Mouse (Mus musculus) hindbrain, postnatal 0 days (tissue): ENCODE results near the gene Adgrl3. TPM values are rescaled to one million over a fixed set of nuclear protein-coding genes. Genes with fewer than 3 reads are reported as not detected.
"Not testable (repeated sequence)": the region's sequence is repeated elsewhere in the genome, so short reads cannot be mapped to it uniquely, and the experiment has no call there.

ENCODE experiments used
- ATAC-seq: fragments of 200-750 bp; cut with Nextera tagmentation; 2 replicates; pipeline ENCODE4 v1.8.0; 2017; ENCODE audit warnings: mild to moderate bottlenecking, moderate TSS enrichment, moderate library complexity
- DNase-seq: peaks from one replicate; pipeline ENCODE4 v3.0.0-alpha.2; 2015; ENCODE audit warnings: low spot score
- H3K27ac ChIP-seq: fragments of 300-500 bp; sonication (generic); 2 replicates; pipeline ENCODE4 v1.5.1; 2014; ENCODE audit warnings: mild to moderate bottlenecking
- H3K27me3 ChIP-seq: fragments of 300-500 bp; sonication (generic); 2 replicates; pipeline ENCODE4 v1.6.1; 2014; ENCODE audit warnings: low read length, mixed read lengths; ENCODE audit not compliant: insufficient read depth
- H3K36me3 ChIP-seq: fragments of 300-500 bp; sonication (generic); 2 replicates; pipeline ENCODE4 v1.6.1; 2014; ENCODE audit warnings: low read length, mixed read lengths; ENCODE audit not compliant: insufficient read depth
- H3K4me1 ChIP-seq: fragments of 300-500 bp; sonication (generic); 2 replicates; pipeline ENCODE4 v1.6.1; 2014; ENCODE audit warnings: antibody characterized with exemption, low read length, mixed read lengths; ENCODE audit not compliant: insufficient read depth
- H3K4me2 ChIP-seq: fragments of 300-500 bp; sonication (generic); 2 replicates; pipeline ENCODE4 v1.6.1; 2014; ENCODE audit warnings: low read depth, mild to moderate bottlenecking, low read length, moderate library complexity, mixed read lengths
- H3K4me3 ChIP-seq: fragments of 300-500 bp; sonication (generic); 2 replicates; pipeline ENCODE4 v1.5.1; 2014; ENCODE audit warnings: low read length
- H3K9ac ChIP-seq: fragments of 300-500 bp; sonication (generic); replicated peaks from 2 replicates; pipeline ENCODE4 v1.6.1; 2014; ENCODE audit warnings: mild to moderate bottlenecking, low read length, moderate library complexity, mixed read lengths
- H3K9me3 ChIP-seq: fragments of 300-500 bp; sonication (generic); 2 replicates; pipeline ENCODE4 v1.6.1; 2016; ENCODE audit warnings: low read length, mixed read lengths
- CTCF ChIP-seq: IDR thresholded peaks from 2 replicates; pipeline ENCODE4 v1.5.1; 2016; ENCODE audit warnings: antibody characterized with exemption, control low read depth, low read depth
- WGBS: fragments of 180-500 bp; shearing (Covaris S2); extraction: QIAGEN DNeasy Blood & Tissue Kit; methylation state at CpG from one replicate; pipeline ENCODE4 v1.1.7; 2014; 5-methylcytosine and 5-hydroxymethylcytosine counted together
- polyA plus RNA-seq: library from polyadenylated mRNA; unstranded; fragments of >200 nt; fragmentation: Nextera tagmentation; extraction: Ambion mirVana; gene quantifications from 2 replicates; pipeline ENCODE4 v1.2.1, GENCODE M21; 2015
- total RNA-seq: library from RNA; depleted of rRNA; stranded (reverse); fragments of >200 nt; gene quantifications from 2 replicates; pipeline ENCODE4 v1.2.3, GENCODE M21; 2014

Adgrl3 gene
- total and polyA plus RNA-seq, 2 experiments from 2014 or later: 52.7 to 186 TPM

DNA sequence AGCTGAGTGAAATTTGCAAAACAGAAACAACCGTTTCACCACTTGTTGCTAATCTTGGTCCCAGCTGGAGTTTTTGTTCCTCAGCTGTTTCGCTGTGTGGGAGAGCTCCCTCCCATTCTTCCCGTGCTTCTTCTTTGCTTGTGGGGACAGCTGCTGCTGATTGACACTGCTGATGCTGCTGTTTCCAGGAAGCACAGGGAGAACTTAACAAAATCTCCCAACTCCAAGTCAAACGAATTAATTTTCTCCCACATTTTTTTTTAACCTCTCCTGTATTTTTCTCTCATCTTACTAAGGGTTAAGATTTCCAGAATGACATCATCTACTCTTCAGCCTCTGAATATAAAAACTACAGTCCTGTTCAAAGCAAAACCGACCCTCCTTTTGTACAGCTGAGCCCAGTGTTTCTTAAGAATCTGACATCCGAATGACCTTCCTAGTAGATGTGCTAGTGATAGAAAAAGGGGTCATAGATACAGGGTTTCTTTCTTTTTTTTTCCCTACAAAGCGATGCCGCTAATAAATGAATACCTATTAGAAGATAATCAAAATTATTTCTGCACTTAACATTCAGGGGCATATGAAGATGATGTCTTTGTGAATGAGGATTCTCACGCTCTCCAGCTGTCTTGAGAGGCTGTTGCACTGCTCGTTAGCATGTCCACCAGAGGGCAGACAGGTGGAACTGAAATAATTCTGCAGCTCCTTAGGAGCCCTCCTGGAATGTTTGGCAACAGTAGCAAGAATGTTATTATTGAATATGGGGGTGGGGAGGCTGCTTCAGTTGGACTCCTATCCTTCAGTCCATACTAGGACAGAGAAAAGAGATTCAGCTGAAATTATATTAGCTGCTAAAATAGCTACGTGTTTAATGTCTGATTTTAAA lies 499.8 kb downstream of the Adgrl3 start:
- Histone ChIP-seq H3K27ac (peak overlapping the region; percentile 51; the same call in 1 of the 2 replicates), H3K4me3 (0 out of 2 replicates have a peak overlapping the region, but pooled peaks have one; percentile 7), H3K27me3 (no peaks in the 10 kb centered on the region), H3K9me3 (no peaks in the 10 kb centered on the region), H3K36me3 (no peaks in the 10 kb centered on the region), H3K4me2 (peak overlapping the region; percentile 41), H3K9ac (no peak overlapping the region), H3K4me1 (0 out of 2 replicates have a peak, but pooled peaks cover 9% of the 10 kb centered on the region)
- ATAC-seq: peak; percentile 84
- peak; percentile 83 for TF ChIP-seq CTCF
- 10% methylated on average over 11 of the region's 11 CpGs for WGBS
- DNase-seq: peak; percentile 83

DNA sequence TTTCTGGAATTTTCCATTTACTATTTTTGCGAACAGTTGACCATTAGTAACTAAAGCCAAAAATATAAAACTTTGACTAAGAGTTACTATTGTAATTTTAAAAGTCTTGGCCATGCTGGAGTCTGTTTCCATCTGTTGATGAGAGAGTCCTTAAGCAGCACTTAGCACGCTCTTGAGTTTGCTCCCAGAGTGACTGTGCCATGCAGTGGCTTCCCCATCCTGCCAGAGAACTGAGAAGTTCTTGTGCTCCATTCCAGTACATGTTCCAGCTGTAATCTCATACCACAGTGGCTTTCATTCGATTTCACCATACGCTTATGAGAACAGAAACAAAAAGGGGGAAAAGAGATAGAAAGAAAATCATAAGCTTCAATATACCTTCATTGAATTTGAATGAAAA lies 502.8 kb downstream of the Adgrl3 start:
- H3K9me3 ChIP-seq: no peaks in the 10 kb centered on the region
- ATAC-seq (no peak), DNase-seq (no peak)
- no peak overlapping the region for H3K4me3 ChIP-seq
- 0 out of 2 replicates have a peak, but pooled peaks cover 9% of the 10 kb centered on the region for H3K4me1 ChIP-seq
- H3K27me3 ChIP-seq: no peaks in the 10 kb centered on the region
- TF ChIP-seq CTCF: no peak
- no peak overlapping the region for H3K4me2 ChIP-seq
- H3K36me3 ChIP-seq: no peaks in the 10 kb centered on the region
- H3K9ac ChIP-seq: no peak overlapping the region
- WGBS: 95% methylated on average over 4 of the region's 4 CpGs
- no peak overlapping the region for H3K27ac ChIP-seq

DNA sequence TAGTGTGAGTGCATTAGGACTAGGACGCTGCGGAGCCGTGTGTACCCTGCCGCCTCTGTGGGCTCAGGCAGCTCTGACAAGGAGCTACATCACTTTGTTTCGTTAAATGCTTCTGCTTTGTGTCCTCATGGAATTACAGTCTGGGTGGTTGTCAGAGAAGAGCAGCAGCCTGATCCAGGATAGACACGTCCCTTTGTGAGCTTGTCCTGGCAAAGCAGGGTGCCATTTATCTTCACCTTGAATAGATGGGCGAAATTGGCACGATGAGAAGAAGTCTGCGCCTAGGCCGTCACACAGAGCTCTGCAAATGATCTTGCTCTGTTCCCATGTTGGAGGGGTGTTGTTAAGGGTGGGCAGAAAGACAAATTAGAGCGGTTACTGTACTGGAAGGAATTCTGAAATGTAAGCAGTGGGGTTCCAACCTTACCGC lies 504.6 kb downstream of the Adgrl3 start:
- 0 out of 2 replicates have a peak, but pooled peaks cover 3% of the 10 kb centered on the region for H3K4me1 ChIP-seq
- H3K36me3 ChIP-seq: no peaks in the 10 kb centered on the region
- DNase-seq: peak; percentile 33
- WGBS: 59% methylated on average over 12 of the region's 12 CpGs
- ATAC-seq: peak; percentile 40; the same call in 1 of the 2 replicates
- peak overlapping the region; percentile 31 for H3K4me2 ChIP-seq
- no peak overlapping the region for H3K27ac ChIP-seq
- H3K4me3 ChIP-seq: no peak overlapping the region
- H3K27me3 ChIP-seq: no peaks in the 10 kb centered on the region
- H3K9ac ChIP-seq: no peak overlapping the region
- no peaks in the 10 kb centered on the region for H3K9me3 ChIP-seq
- TF ChIP-seq CTCF: no peak

DNA sequence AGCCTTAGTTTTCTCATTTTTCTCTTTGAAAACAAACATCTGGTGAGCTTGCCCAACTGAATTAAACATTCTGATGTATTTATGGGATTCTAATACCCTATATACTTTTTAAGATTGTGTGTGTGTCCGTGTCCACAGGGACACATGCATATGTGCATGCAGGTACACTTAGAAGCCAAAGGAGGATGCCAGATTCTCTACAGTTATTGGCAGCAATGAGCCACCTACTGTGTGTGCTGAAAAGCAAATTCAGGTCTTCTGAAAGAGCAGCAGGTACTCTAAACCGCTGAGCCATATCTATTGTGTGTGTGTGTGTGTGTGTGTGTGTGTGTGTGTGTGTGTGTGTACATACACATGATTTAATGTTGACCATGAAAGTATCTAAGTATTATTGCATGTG lies 505.4 kb downstream of the Adgrl3 start:
- WGBS: 82% methylated on average over 2 of the region's 2 CpGs
- no peaks in the 10 kb centered on the region for H3K27me3 ChIP-seq
- no peak overlapping the region for H3K27ac ChIP-seq
- DNase-seq: no peak
- no peaks in the 10 kb centered on the region for H3K36me3 ChIP-seq
- TF ChIP-seq CTCF: no peak
- H3K9ac ChIP-seq: no peak overlapping the region
- no peaks in the 10 kb centered on the region for H3K4me1 ChIP-seq
- H3K9me3 ChIP-seq: no peaks in the 10 kb centered on the region
- H3K4me2 ChIP-seq: no peak overlapping the region
- no peak overlapping the region for H3K4me3 ChIP-seq
- ATAC-seq: no peak

- no peak overlapping the region for H3K4me3 ChIP-seq
- TF ChIP-seq CTCF: no peak
- DNase-seq: no peak
- 71% methylated on average over 4 of the region's 4 CpGs for WGBS
- no peak for ATAC-seq
- H3K4me2 ChIP-seq: no peak overlapping the region
- no peaks in the 10 kb centered on the region for H3K4me1 ChIP-seq
- H3K9me3 ChIP-seq: no peaks in the 10 kb centered on the region
- no peaks in the 10 kb centered on the region for H3K27me3 ChIP-seq
- H3K36me3 ChIP-seq: no peaks in the 10 kb centered on the region
- H3K27ac ChIP-seq: no peak overlapping the region
- no peak overlapping the region for H3K9ac ChIP-seq
Observed at GRCm38 (mm10) chr5:81531639-81532038, 511.7 kb downstream of the Adgrl3 start.

- DNase-seq: no peak
- Histone ChIP-seq H3K36me3 (no peaks in the 10 kb centered on the region), H3K4me2 (no peak overlapping the region), H3K9ac (no peak overlapping the region), H3K27ac (no peak overlapping the region), H3K4me3 (no peak overlapping the region), H3K4me1 (no peaks in the 10 kb centered on the region; the same call in 1 of the 2 replicates), H3K9me3 (no peaks in the 10 kb centered on the region), H3K27me3 (no peaks in the 10 kb centered on the region)
- no peak for ATAC-seq
- no peak for TF ChIP-seq CTCF
Observed at GRCm38 (mm10) chr5:81550211-81550610, 530.3 kb downstream of the Adgrl3 start.

GRCm38 (mm10) chr5:81555149-81555548 lies 535.2 kb downstream of the Adgrl3 start:
- H3K4me1 ChIP-seq, DNase-seq, H3K4me2 ChIP-seq, ATAC-seq, H3K9ac ChIP-seq, H3K27ac ChIP-seq, H3K36me3 ChIP-seq, H3K9me3 ChIP-seq, H3K4me3 ChIP-seq, H3K27me3 ChIP-seq: not testable (repeated sequence)
- WGBS: 72% methylated on average over 2 of the region's 2 CpGs
